Mouse (Mus musculus) left cerebral cortex, postnatal 25 days (tissue): ENCODE measurements around the gene Kcnh7. TPM values are rescaled to one million over a fixed set of nuclear protein-coding genes. Genes with fewer than 3 reads are reported as not detected.
A peak's percentile ranks its signal among the peaks of the same experiment; 100 is the strongest.

Experiments used
- DNase-seq, 2 experiments: peaks; one replicate each; pipeline ENCODE4 v3.0.0; 2022; ENCODE audit warnings: low spot score in 2 of 2, mixed read lengths in 1 of 2
- intact Hi-C: fragments of 180-260 bp; cut with DNase I; formaldehyde crosslinking; loops from one replicate; pipeline ENCODE4 v1.15.1; 2025
- total RNA-seq, 2 experiments: library from RNA; stranded (reverse); gene quantifications; 2 replicates each; pipeline ENCODE4 v1.2.3; 2021

Gene Kcnh7
- total RNA-seq, 2 experiments from 2014 or later: 98.6 to 105 TPM

GRCm38 (mm10) chr2:62997692-62998091 is 186.4 kb downstream of the Kcnh7 start:
- intact Hi-C loops: no loop called here
- DNase-seq: no peak

- DNase-seq: no peak
- intact Hi-C loops: no loop called here
Observed at GRCm38 (mm10) chr2:62988616-62989015, 195.5 kb downstream of the Kcnh7 start.

- intact Hi-C loops: no loop called here
- peak in 1 of 2 experiments; percentile 68 for DNase-seq
Observed at GRCm38 (mm10) chr2:62983936-62984335, 200.2 kb downstream of the Kcnh7 start.

GRCm38 (mm10) chr2:62935273-62935874 is 248.7 kb downstream of the Kcnh7 start:
- no peak for DNase-seq
- intact Hi-C loops: no loop called here

GRCm38 (mm10) chr2:62928494-62928893 is 255.6 kb downstream of the Kcnh7 start:
- no peak for DNase-seq
- intact Hi-C loops: loop anchor here (10.0 kb wide), 1 partner anchor 256 kb away; the partner anchor contains the start of gene Kcnh7

GRCm38 (mm10) chr2:62928065-62928464 is 256.0 kb downstream of the Kcnh7 start:
- DNase-seq: no peak
- intact Hi-C loops: loop anchor here (10.0 kb wide), 1 partner anchor 257 kb away; the partner anchor contains the start of gene Kcnh7

GRCm38 (mm10) chr2:62923803-62924202 is 260.3 kb downstream of the Kcnh7 start:
- intact Hi-C loops: loop anchor here (10.0 kb wide), 1 partner anchor 261 kb away; the partner anchor contains the start of gene Kcnh7
- DNase-seq: peak in 1 of 2 experiments; percentile 82

- no peak for DNase-seq
- intact Hi-C loops: no loop called here
Observed at GRCm38 (mm10) chr2:62907688-62908087, 276.4 kb downstream of the Kcnh7 start.

GRCm38 (mm10) chr2:62902363-62903353 is 281.4 kb downstream of the Kcnh7 start:
- intact Hi-C loops: no loop called here
- no peak for DNase-seq

- intact Hi-C loops: no loop called here
- DNase-seq: no peak
Observed at GRCm38 (mm10) chr2:62878763-62879162, 305.3 kb downstream of the Kcnh7 start.

GRCm38 (mm10) chr2:62855391-62855790 is 328.7 kb downstream of the Kcnh7 start:
- intact Hi-C loops: no loop called here
- no peak for DNase-seq

- intact Hi-C loops: no loop called here
- no peak for DNase-seq
Observed at GRCm38 (mm10) chr2:62842630-62843029, 341.5 kb downstream of the Kcnh7 start.

- intact Hi-C loops: no loop called here
- no peak for DNase-seq
Observed at GRCm38 (mm10) chr2:62834261-62834660, 349.8 kb downstream of the Kcnh7 start.

- no peak for DNase-seq
- intact Hi-C loops: no loop called here
Observed at GRCm38 (mm10) chr2:62819231-62819630, 364.9 kb downstream of the Kcnh7 start.

- DNase-seq: no peak
Observed at GRCm38 (mm10) chr2:62816016-62816415, 368.1 kb downstream of the Kcnh7 start.

GRCm38 (mm10) chr2:62808813-62809212 is 375.3 kb downstream of the Kcnh7 start:
- DNase-seq: peak in 1 of 2 experiments; percentile 25
- intact Hi-C loops: no loop called here

More at GRCm38 (mm10) chr2:62816016-62816415, 368.1 kb downstream of the Kcnh7 start:
- intact Hi-C loops: no loop called here

- intact Hi-C loops: no loop called here
Observed at GRCm38 (mm10) chr2:62807476-62807882, 376.6 kb downstream of the Kcnh7 start.

GRCm38 (mm10) chr2:62806931-62807330 is 377.2 kb downstream of the Kcnh7 start:
- DNase-seq: peak; percentile 21 to 23
- intact Hi-C loops: no loop called here

More at GRCm38 (mm10) chr2:62807476-62807882, 376.6 kb downstream of the Kcnh7 start:
- DNase-seq: peak; percentile 54 to 91

- DNase-seq: no peak
- intact Hi-C loops: no loop called here
Observed at GRCm38 (mm10) chr2:62804030-62804429, 380.1 kb downstream of the Kcnh7 start.

GRCm38 (mm10) chr2:62784460-62785038 is 399.5 kb downstream of the Kcnh7 start:
- intact Hi-C loops: no loop called here

More at GRCm38 (mm10) chr2:62784460-62785038, 399.5 kb downstream of the Kcnh7 start:
- DNase-seq: no peak
